26 mouse cellular contexts compared by ENCODE assay signal in genomic region chr2:174644975-174645374, GRCm38 (mm10). TPM values are rescaled to one million over a fixed set of nuclear protein-coding genes. Genes with fewer than 3 reads are reported as not detected.
DNase-seq lines count a peak whose midpoint lies in the region; ATAC-seq and TF ChIP-seq lines count a peak whose summit lies in the region.
"Had no signal": no experiment of that assay in that cellular context is flagged by ENCODE, and none has a peak within 500 bp of the region (broad histone marks: within the 10 kb centered on the region; RNA-seq: fewer than 3 reads in every experiment).

No protein-coding gene starts in this region.

- H3K36me3 ChIP-seq in hindbrain, embryonic 14.5 days (replicated peaks; ENCODE audit: control insufficient read depth, insufficient read depth): no peaks in the 10 kb centered on the region
- H3K36me3 ChIP-seq in hindbrain, embryonic 13.5 days: no peaks in the 10 kb centered on the region
- no peaks in the 10 kb centered on the region for H3K36me3 ChIP-seq in ES-Bruce4 (ENCODE audit: control insufficient read depth, insufficient read depth, low read length, poor library complexity, severe bottlenecking)
- no peaks in the 10 kb centered on the region for H3K36me3 ChIP-seq in midbrain, embryonic 14.5 days (ENCODE audit: control insufficient read depth, insufficient read depth, low read length)
- H3K36me3 ChIP-seq: embryonic facial prominence, embryonic 13.5 days; embryonic facial prominence, embryonic 15.5 days; forebrain, embryonic 15.5 days had no signal

- no peak for TF ChIP-seq CTCF in ES-Bruce4 (IDR thresholded peaks at IDR 0.05; ENCODE audit: low read depth, low read length)

- DNase-seq in heart, adult 11 months: peak; percentile 84
- DNase-seq in heart, postnatal 14 days: no peak
- DNase-seq in hindbrain, embryonic 14.5 days (ENCODE audit: low spot score): no peak
- no peak for DNase-seq in frontal cortex, adult 2 months (ENCODE audit: extremely low spot score in 1 of 2, low spot score in 1 of 2)
- no peak for DNase-seq in midbrain, embryonic 14.5 days
- DNase-seq: adrenal gland, adult 2 months; adrenal gland, postnatal 10 days; adrenal gland, postnatal 25 days; cerebellum, adult 11 months; cerebellum, adult 18-20 months; cerebellum, adult 8-10 months; cerebellum, adult 9-11 months; cerebellum, postnatal 14 days; cerebellum, postnatal 36 days; embryo, embryonic 11 days had no signal

- H3K9me3 ChIP-seq in hindbrain, embryonic 14.5 days (ENCODE audit: control insufficient read depth, low read length): peaks cover 10% of the 10 kb centered on the region; the same call in 1 of the 2 replicates
- H3K9me3 ChIP-seq in hindbrain, embryonic 13.5 days: peaks cover 14% of the 10 kb centered on the region; the same call in 1 of the 2 replicates
- no peaks in the 10 kb centered on the region for H3K9me3 ChIP-seq in ES-Bruce4 (replicated peaks; ENCODE audit: control insufficient read depth, insufficient read depth, low read length, poor library complexity, severe bottlenecking)
- no peaks in the 10 kb centered on the region; the same call in 1 of the 2 replicates for H3K9me3 ChIP-seq in midbrain, embryonic 14.5 days (ENCODE audit: control insufficient read depth, low read length)
- H3K9me3 ChIP-seq: embryonic facial prominence, embryonic 15.5 days; forebrain, embryonic 13.5 days; forebrain, embryonic 15.5 days had no signal

- no peak overlapping the region for H3K27ac ChIP-seq in hindbrain, embryonic 14.5 days
- H3K27ac ChIP-seq in hindbrain, embryonic 13.5 days: no peak overlapping the region
- H3K27ac ChIP-seq in ES-Bruce4 (ENCODE audit: insufficient read depth, low read length): no peak overlapping the region
- no peak overlapping the region for H3K27ac ChIP-seq in midbrain, embryonic 14.5 days (replicated peaks; ENCODE audit: low read depth, low read length)
- H3K27ac ChIP-seq: embryonic facial prominence, embryonic 13.5 days; embryonic facial prominence, embryonic 15.5 days; forebrain, embryonic 13.5 days; forebrain, embryonic 15.5 days had no signal

- no peak overlapping the region for H3K4me2 ChIP-seq in hindbrain, embryonic 14.5 days (replicated peaks)
- no peak overlapping the region for H3K4me2 ChIP-seq in hindbrain, embryonic 13.5 days
- H3K4me2 ChIP-seq in midbrain, embryonic 14.5 days (ENCODE audit: low read length): no peak overlapping the region
- H3K4me2 ChIP-seq: embryonic facial prominence, embryonic 13.5 days; embryonic facial prominence, embryonic 15.5 days; forebrain, embryonic 13.5 days; forebrain, embryonic 15.5 days had no signal

- WGBS in hindbrain, embryonic 14.5 days: 88% methylated on average over 10 of the region's 10 CpGs
- 93% methylated on average over 10 of the region's 10 CpGs for WGBS in hindbrain, embryonic 13.5 days
- 93% methylated on average over 10 of the region's 10 CpGs for WGBS in midbrain, embryonic 14.5 days

- H3K27me3 ChIP-seq in hindbrain, embryonic 14.5 days (ENCODE audit: control insufficient read depth, insufficient read depth, low read length): no peaks in the 10 kb centered on the region
- H3K27me3 ChIP-seq in hindbrain, embryonic 13.5 days: no peaks in the 10 kb centered on the region
- H3K27me3 ChIP-seq in ES-Bruce4 (ENCODE audit: control insufficient read depth, insufficient read depth, low read length, poor library complexity, severe bottlenecking): no peaks in the 10 kb centered on the region
- H3K27me3 ChIP-seq in midbrain, embryonic 14.5 days (ENCODE audit: control insufficient read depth, insufficient read depth, low read length): no peaks in the 10 kb centered on the region
- H3K27me3 ChIP-seq: embryonic facial prominence, embryonic 13.5 days; embryonic facial prominence, embryonic 15.5 days; forebrain, embryonic 13.5 days; forebrain, embryonic 15.5 days had no signal

- H3K4me3 ChIP-seq in hindbrain, embryonic 14.5 days (replicated peaks; ENCODE audit: low read length): no peak overlapping the region
- no peak overlapping the region for H3K4me3 ChIP-seq in hindbrain, embryonic 13.5 days
- H3K4me3 ChIP-seq in ES-Bruce4 (ENCODE audit: low read depth, low read length): peak overlapping the region; percentile 15
- no peak overlapping the region for H3K4me3 ChIP-seq in midbrain, embryonic 14.5 days (replicated peaks; ENCODE audit: low read depth, low read length)
- H3K4me3 ChIP-seq: embryonic facial prominence, embryonic 13.5 days; embryonic facial prominence, embryonic 15.5 days; erythroblast, embryonic 14.5 days; forebrain, embryonic 13.5 days; forebrain, embryonic 15.5 days had no signal

- no peaks in the 10 kb centered on the region for H3K4me1 ChIP-seq in hindbrain, embryonic 14.5 days (replicated peaks; ENCODE audit: control insufficient read depth, insufficient read depth, low read length)
- no peaks in the 10 kb centered on the region for H3K4me1 ChIP-seq in hindbrain, embryonic 13.5 days (replicated peaks)
- no peaks in the 10 kb centered on the region for H3K4me1 ChIP-seq in ES-Bruce4 (ENCODE audit: control insufficient read depth, insufficient read depth, low read length)
- no peaks in the 10 kb centered on the region for H3K4me1 ChIP-seq in midbrain, embryonic 14.5 days (ENCODE audit: control insufficient read depth, insufficient read depth, low read length)
- H3K4me1 ChIP-seq: embryonic facial prominence, embryonic 13.5 days; embryonic facial prominence, embryonic 15.5 days; forebrain, embryonic 13.5 days; forebrain, embryonic 15.5 days had no signal

- TF ChIP-seq EP300 in ES-Bruce4 (IDR thresholded peaks at IDR 0.05; ENCODE audit: insufficient read depth, low read depth, low read length): no peak

- ATAC-seq in hindbrain, embryonic 14.5 days (ENCODE audit: low FRiP score): 0 out of 2 replicates have a peak, but pooled peaks have one; percentile 24
- ATAC-seq in hindbrain, embryonic 13.5 days (ENCODE audit: low FRiP score): no peak
- ATAC-seq in midbrain, embryonic 14.5 days (ENCODE audit: low FRiP score, low TSS enrichment): no peak
- ATAC-seq: forebrain, embryonic 13.5 days; forebrain, embryonic 15.5 days had no signal

- TF ChIP-seq POLR2A in ES-Bruce4 (IDR thresholded peaks at IDR 0.05; ENCODE audit: insufficient read depth, low read length): no peak

- H3K9ac ChIP-seq in hindbrain, embryonic 14.5 days: no peak overlapping the region
- H3K9ac ChIP-seq in hindbrain, embryonic 13.5 days: no peak overlapping the region
- H3K9ac ChIP-seq in ES-Bruce4 (ENCODE audit: low read depth, poor library complexity, severe bottlenecking): no peak overlapping the region
- no peak overlapping the region for H3K9ac ChIP-seq in midbrain, embryonic 14.5 days (replicated peaks; ENCODE audit: low read length)
- H3K9ac ChIP-seq: embryonic facial prominence, embryonic 15.5 days; forebrain, embryonic 13.5 days; forebrain, embryonic 15.5 days had no signal

- intact Hi-C loops in heart, postnatal 14 days (cut with DNase I): no loop called here

RNA-seq across cellular contexts. Expression of gene Zfp831, which starts 1.6 kb away (rescaled TPM):
- total RNA-seq in heart, postnatal 14 days (2021): under 1 TPM; 0.07 to 0.12 TPM
- not detected in 2 replicates for polyA plus RNA-seq in hindbrain, embryonic 14.5 days (2014; fragmentation: Nextera tagmentation; extraction: Ambion mirVana)
- not detected in 2 replicates for polyA plus RNA-seq in hindbrain, embryonic 13.5 days (2015; fragmentation: Nextera tagmentation; extraction: Ambion mirVana)
- polyA plus RNA-seq in ES-Bruce4 (2011; ENCODE audit: insufficient read depth, insufficient read length, low read depth, missing spikeins): not detected in 2 replicates
- polyA plus RNA-seq in frontal cortex, adult 2 months (2012; rRNA removed): 6.2 and 7.0 TPM in 2 replicates
- not detected in 2 replicates for polyA plus RNA-seq in midbrain, embryonic 14.5 days (2014; fragmentation: Nextera tagmentation; extraction: Ambion mirVana)
- total RNA-seq: ES-E14 had no signal
- polyA plus RNA-seq: C2C12; embryonic facial prominence, embryonic 11.5 days; erythroblast, embryonic 14.5 days; forebrain, embryonic 11.5 days; forebrain, embryonic 13.5 days; forebrain, embryonic 15.5 days had no signal
